Mouse (Mus musculus): Measurements from ENCODE around the gene Prss38.
"Not testable (repeated sequence)": the region's sequence is repeated elsewhere in the genome, so short reads cannot be mapped to it uniquely, and the experiment has no call there.

Prss38 gene

GRCm38 (mm10) chr11:59385123-59385522 lies 9.7 kb upstream of the Prss38 start:
- in situ Hi-C loops (cut with MboI; ENCODE audit: low pct_unique_long_range_greater_than_20kb in 1 of 2, low sequenced_read_pairs in 2 of 2, unreplicated experiment in 1 of 2) = no loop called here

GRCm38 (mm10) chr11:59384441-59384959 lies 9.0 kb upstream of the Prss38 start:
- in situ Hi-C loops (cut with MboI; ENCODE audit: low pct_unique_long_range_greater_than_20kb in 1 of 2, low sequenced_read_pairs in 2 of 2, unreplicated experiment in 1 of 2) = no loop called here

- in situ Hi-C loops (cut with MboI; ENCODE audit: low pct_unique_long_range_greater_than_20kb in 1 of 2, low sequenced_read_pairs in 2 of 2, unreplicated experiment in 1 of 2) = no loop called here
Observed at GRCm38 (mm10) chr11:59379547-59379946, 4.1 kb upstream of the Prss38 start.

- in situ Hi-C loops (cut with MboI; ENCODE audit: low pct_unique_long_range_greater_than_20kb in 1 of 2, low sequenced_read_pairs in 2 of 2, unreplicated experiment in 1 of 2) = no loop called here
Observed at GRCm38 (mm10) chr11:59377999-59378398, 2.5 kb upstream of the Prss38 start.

- in situ Hi-C loops (cut with MboI; ENCODE audit: low pct_unique_long_range_greater_than_20kb in 1 of 2, low sequenced_read_pairs in 2 of 2, unreplicated experiment in 1 of 2) = no loop called here
Observed at GRCm38 (mm10) chr11:59369848-59370247, 5.6 kb downstream of the Prss38 start.

- in situ Hi-C loops (cut with MboI; ENCODE audit: low pct_unique_long_range_greater_than_20kb in 1 of 2, low sequenced_read_pairs in 2 of 2, unreplicated experiment in 1 of 2) = not testable (repeated sequence)
Observed at GRCm38 (mm10) chr11:59367955-59368354, 7.5 kb downstream of the Prss38 start.

- in situ Hi-C loops (cut with MboI; ENCODE audit: low pct_unique_long_range_greater_than_20kb in 1 of 2, low sequenced_read_pairs in 2 of 2, unreplicated experiment in 1 of 2) = no loop called here
Observed at GRCm38 (mm10) chr11:59366633-59367032, 8.8 kb downstream of the Prss38 start.

GRCm38 (mm10) chr11:59366031-59366430 lies 9.4 kb downstream of the Prss38 start:
- in situ Hi-C loops (cut with MboI; ENCODE audit: low pct_unique_long_range_greater_than_20kb in 1 of 2, low sequenced_read_pairs in 2 of 2, unreplicated experiment in 1 of 2) = no loop called here

GRCm38 (mm10) chr11:59364417-59364816 lies 11.0 kb downstream of the Prss38 start:
- in situ Hi-C loops (cut with MboI; ENCODE audit: low pct_unique_long_range_greater_than_20kb in 1 of 2, low sequenced_read_pairs in 2 of 2, unreplicated experiment in 1 of 2) = no loop called here

GRCm38 (mm10) chr11:59364007-59364406 lies 11.4 kb downstream of the Prss38 start:
- in situ Hi-C loops (cut with MboI; ENCODE audit: low pct_unique_long_range_greater_than_20kb in 1 of 2, low sequenced_read_pairs in 2 of 2, unreplicated experiment in 1 of 2) = no loop called here

GRCm38 (mm10) chr11:59361291-59361690 lies 14.2 kb downstream of the Prss38 start:
- in situ Hi-C loops (cut with MboI; ENCODE audit: low pct_unique_long_range_greater_than_20kb in 1 of 2, low sequenced_read_pairs in 2 of 2, unreplicated experiment in 1 of 2) = no loop called here

GRCm38 (mm10) chr11:59356874-59357289 lies 18.6 kb downstream of the Prss38 start:
- in situ Hi-C loops (cut with MboI; ENCODE audit: low pct_unique_long_range_greater_than_20kb in 1 of 2, low sequenced_read_pairs in 2 of 2, unreplicated experiment in 1 of 2) = no loop called here

- in situ Hi-C loops (cut with MboI; ENCODE audit: low pct_unique_long_range_greater_than_20kb in 1 of 2, low sequenced_read_pairs in 2 of 2, unreplicated experiment in 1 of 2) = no loop called here
Observed at GRCm38 (mm10) chr11:59354793-59355192, 20.7 kb downstream of the Prss38 start.

GRCm38 (mm10) chr11:59350326-59350725 lies 25.1 kb downstream of the Prss38 start:
- in situ Hi-C loops (cut with MboI; ENCODE audit: low pct_unique_long_range_greater_than_20kb in 1 of 2, low sequenced_read_pairs in 2 of 2, unreplicated experiment in 1 of 2) = no loop called here

- in situ Hi-C loops (cut with MboI; ENCODE audit: low pct_unique_long_range_greater_than_20kb in 1 of 2, low sequenced_read_pairs in 2 of 2, unreplicated experiment in 1 of 2) = no loop called here
Observed at GRCm38 (mm10) chr11:59346166-59346910, 29.1 kb downstream of the Prss38 start.

- in situ Hi-C loops (cut with MboI; ENCODE audit: low pct_unique_long_range_greater_than_20kb in 1 of 2, low sequenced_read_pairs in 2 of 2, unreplicated experiment in 1 of 2) = no loop called here
Observed at GRCm38 (mm10) chr11:59342956-59343355, 32.5 kb downstream of the Prss38 start.

- in situ Hi-C loops (cut with MboI; ENCODE audit: low pct_unique_long_range_greater_than_20kb in 1 of 2, low sequenced_read_pairs in 2 of 2, unreplicated experiment in 1 of 2) = no loop called here
Observed at GRCm38 (mm10) chr11:59338736-59339120, 36.7 kb downstream of the Prss38 start.

- in situ Hi-C loops (cut with MboI; ENCODE audit: low pct_unique_long_range_greater_than_20kb in 1 of 2, low sequenced_read_pairs in 2 of 2, unreplicated experiment in 1 of 2) = no loop called here
Observed at GRCm38 (mm10) chr11:59337955-59338735, 37.3 kb downstream of the Prss38 start.

- in situ Hi-C loops (cut with MboI; ENCODE audit: low pct_unique_long_range_greater_than_20kb in 1 of 2, low sequenced_read_pairs in 2 of 2, unreplicated experiment in 1 of 2) = no loop called here
Observed at GRCm38 (mm10) chr11:59336381-59336780, 39.1 kb downstream of the Prss38 start.

- in situ Hi-C loops (cut with MboI; ENCODE audit: low pct_unique_long_range_greater_than_20kb in 1 of 2, low sequenced_read_pairs in 2 of 2, unreplicated experiment in 1 of 2) = no loop called here
Observed at GRCm38 (mm10) chr11:59335942-59336341, 39.5 kb downstream of the Prss38 start.
